In genomic region chr13:108336192-108336591, GRCm38 (mm10) we compare ENCODE assay signal across 30 mouse cellular contexts. TPM values are rescaled to one million over a fixed set of nuclear protein-coding genes. Genes with fewer than 3 reads are reported as not detected.
DNase-seq lines count a peak whose midpoint lies in the region; ATAC-seq and TF ChIP-seq lines count a peak whose summit lies in the region.
"Had no signal": no experiment of that assay in that cellular context is flagged by ENCODE, and none has a peak within 500 bp of the region (broad histone marks: within the 10 kb centered on the region; RNA-seq: fewer than 3 reads in every experiment).

No protein-coding gene starts in this region.

- no peaks in the 10 kb centered on the region for H3K36me3 ChIP-seq in kidney, embryonic 15.5 days
- peaks cover 6 to 28% of the 10 kb centered on the region in 2 experiments for H3K36me3 ChIP-seq in CH12.LX (replicated peaks in 1 of 2; ENCODE audit: control insufficient read depth in 1 of 2, insufficient read depth in 1 of 2, low read length in 1 of 2)
- H3K36me3 ChIP-seq in ES-Bruce4 (ENCODE audit: control insufficient read depth, insufficient read depth, low read length, poor library complexity, severe bottlenecking), result no peaks in the 10 kb centered on the region
- no peaks in the 10 kb centered on the region for H3K36me3 ChIP-seq in midbrain, embryonic 13.5 days
- H3K36me3 ChIP-seq: heart, embryonic 15.5 days; hindbrain, embryonic 13.5 days; intestine, embryonic 15.5 days had no signal

- DNase-seq in kidney, adult 8-10 months, result no peak
- peak; percentile 86 for DNase-seq in CH12.LX (ENCODE audit: extremely low read depth)
- DNase-seq in cerebellum, postnatal 4 days (ENCODE audit: low spot score in 2 of 2), result no peak
- DNase-seq: adrenal gland, postnatal 10 days; adrenal gland, postnatal 36 days; B cell, adult 2 months; cerebellum, adult 2 months; cerebellum, adult 9-11 months; cerebellum, postnatal 25 days; embryo, embryonic 11 days; gastrocnemius, postnatal 10 days; gastrocnemius, postnatal 36 days; heart, postnatal 10 days; heart, postnatal 36 days; kidney, adult 11 months had no signal

- 52% methylated on average over 11 of the region's 11 CpGs for WGBS in kidney, embryonic 15.5 days
- 88% methylated on average over 11 of the region's 11 CpGs for WGBS in midbrain, embryonic 13.5 days

- 0 out of 2 replicates have a peak, but pooled peaks have one; percentile 33 for ATAC-seq in kidney, embryonic 15.5 days (replicated peaks; ENCODE audit: low FRiP score)
- no peak for ATAC-seq in midbrain, embryonic 13.5 days
- ATAC-seq: activated CD4-positive, CD25-positive, alpha-beta regulatory T cell, adult 4 months; forebrain, embryonic 13.5 days; forebrain, embryonic 16.5 days; hindbrain, embryonic 16.5 days; intestine, embryonic 15.5 days had no signal

- in situ Hi-C loops in CH12.LX (cut with MboI; ENCODE audit: low pct_ligation_motif_present, low pct_unique_long_range_greater_than_20kb, low sequenced_read_pairs), result no loop called here

- peak; percentile 50; the same call in 1 of the 2 replicates for TF ChIP-seq EP300 in CH12.LX (IDR thresholded peaks at IDR 0.05; ENCODE audit: low read length)
- no peak for TF ChIP-seq EP300 in ES-Bruce4 (IDR thresholded peaks at IDR 0.05; ENCODE audit: insufficient read depth, low read depth, low read length)

- TF ChIP-seq POLR2A in CH12.LX (IDR thresholded peaks at IDR 0.05; ENCODE audit: low read depth, low read length) (peak; percentile 56; the same call in 1 of the 2 replicates), ES-Bruce4 (IDR thresholded peaks at IDR 0.05; ENCODE audit: insufficient read depth, low read length) (no peak)

- peaks cover 5% of the 10 kb centered on the region; the same call in 1 of the 2 replicates for H3K4me1 ChIP-seq in kidney, embryonic 15.5 days
- H3K4me1 ChIP-seq in CH12.LX (ENCODE audit: control insufficient read depth in 1 of 2, insufficient read depth in 2 of 2) (peaks cover 13 to 57% of the 10 kb centered on the region in 2 experiments), ES-Bruce4 (ENCODE audit: control insufficient read depth, insufficient read depth, low read length) (no peaks in the 10 kb centered on the region)
- no peaks in the 10 kb centered on the region for H3K4me1 ChIP-seq in midbrain, embryonic 13.5 days (replicated peaks)
- H3K4me1 ChIP-seq: forebrain, embryonic 10.5 days; forebrain, embryonic 13.5 days; heart, embryonic 12.5 days; heart, embryonic 15.5 days; hindbrain, embryonic 10.5 days; intestine, embryonic 15.5 days had no signal

- H3K4me3 ChIP-seq in kidney, embryonic 15.5 days (replicated peaks), result no peak overlapping the region
- H3K4me3 ChIP-seq in CH12.LX (replicated peaks in 1 of 3; ENCODE audit: low read depth in 2 of 3, low read length in 2 of 3, poor library complexity in 1 of 3) (peak overlapping the region in 1 of 3 experiments; percentile 26), ES-Bruce4 (ENCODE audit: low read depth, low read length) (peak overlapping the region; percentile 36)
- H3K4me3 ChIP-seq in midbrain, embryonic 13.5 days (replicated peaks), result no peak overlapping the region
- H3K4me3 ChIP-seq: forebrain, embryonic 10.5 days; forebrain, embryonic 13.5 days; heart, embryonic 12.5 days; heart, embryonic 15.5 days; hindbrain, embryonic 10.5 days; hindbrain, embryonic 13.5 days; intestine, embryonic 15.5 days had no signal

- dilution Hi-C loops in CH12.LX (cut with MboI; ENCODE audit: extremely low pct_ligation_motif_present, extremely low pct_unique_long_range_greater_than_20kb, low sequenced_read_pairs), result no loop called here

- no peak for TF ChIP-seq RAD21 in CH12.LX (IDR thresholded peaks at IDR 0.05; ENCODE audit: low read depth, low read length)

- no peaks in the 10 kb centered on the region for H3K27me3 ChIP-seq in kidney, embryonic 15.5 days
- H3K27me3 ChIP-seq in CH12.LX (replicated peaks) (no peaks in the 10 kb centered on the region), ES-Bruce4 (ENCODE audit: control insufficient read depth, insufficient read depth, low read length, poor library complexity, severe bottlenecking) (no peaks in the 10 kb centered on the region)
- H3K27me3 ChIP-seq in midbrain, embryonic 13.5 days, result no peaks in the 10 kb centered on the region
- H3K27me3 ChIP-seq: forebrain, embryonic 13.5 days; heart, embryonic 12.5 days; heart, embryonic 15.5 days; hindbrain, embryonic 13.5 days; intestine, embryonic 15.5 days had no signal

- no peaks in the 10 kb centered on the region for H3K9me3 ChIP-seq in kidney, embryonic 15.5 days (replicated peaks)
- peaks cover 3% of the 10 kb centered on the region for H3K9me3 ChIP-seq in CH12.LX (replicated peaks; ENCODE audit: low read length)
- no peaks in the 10 kb centered on the region for H3K9me3 ChIP-seq in ES-Bruce4 (replicated peaks; ENCODE audit: control insufficient read depth, insufficient read depth, low read length, poor library complexity, severe bottlenecking)
- no peaks in the 10 kb centered on the region for H3K9me3 ChIP-seq in midbrain, embryonic 13.5 days
- H3K9me3 ChIP-seq: forebrain, embryonic 10.5 days; forebrain, embryonic 13.5 days; G1E; heart, embryonic 12.5 days; heart, embryonic 15.5 days; hindbrain, embryonic 10.5 days; hindbrain, embryonic 13.5 days; intestine, embryonic 15.5 days had no signal

- H3K79me2 ChIP-seq in CH12.LX (replicated peaks; ENCODE audit: control insufficient read depth, extremely low read depth, insufficient read depth, poor library complexity, severe bottlenecking), result no peaks in the 10 kb centered on the region; the same call in 1 of the 2 replicates

- H3K9ac ChIP-seq in kidney, embryonic 15.5 days, result no peak overlapping the region
- H3K9ac ChIP-seq in CH12.LX (ENCODE audit: insufficient read depth, low read depth) (no peak overlapping the region), ES-Bruce4 (ENCODE audit: low read depth, poor library complexity, severe bottlenecking) (no peak overlapping the region)
- H3K9ac ChIP-seq in midbrain, embryonic 13.5 days (replicated peaks), result no peak overlapping the region
- H3K9ac ChIP-seq: forebrain, embryonic 13.5 days; heart, embryonic 12.5 days; heart, embryonic 15.5 days; hindbrain, embryonic 13.5 days; intestine, embryonic 15.5 days had no signal

- no peak for TF ChIP-seq CTCF in CH12.LX (conservative IDR thresholded peaks at IDR 0.05 in 1 of 2, IDR thresholded peaks at IDR 0.05 in 1 of 2; ENCODE audit: low read depth in 2 of 2, low read length in 2 of 2)
- no peak for TF ChIP-seq CTCF in ES-Bruce4 (IDR thresholded peaks at IDR 0.05; ENCODE audit: low read depth, low read length)

- H3K27ac ChIP-seq in kidney, embryonic 15.5 days, result no peak overlapping the region
- peak overlapping the region; percentile 60 for H3K27ac ChIP-seq in CH12.LX (ENCODE audit: insufficient read depth, low read depth)
- H3K27ac ChIP-seq in ES-Bruce4 (ENCODE audit: insufficient read depth, low read length), result no peak overlapping the region
- no peak overlapping the region for H3K27ac ChIP-seq in midbrain, embryonic 13.5 days
- H3K27ac ChIP-seq: forebrain, embryonic 10.5 days; forebrain, embryonic 13.5 days; heart, embryonic 15.5 days; hindbrain, embryonic 10.5 days; hindbrain, embryonic 13.5 days; intestine, embryonic 15.5 days had no signal

- no peak overlapping the region for H3K4me2 ChIP-seq in kidney, embryonic 15.5 days
- peak overlapping the region; percentile 30; the same call in 1 of the 2 replicates for H3K4me2 ChIP-seq in CH12.LX (ENCODE audit: insufficient read depth, low read depth, poor library complexity, severe bottlenecking)
- H3K4me2 ChIP-seq in midbrain, embryonic 13.5 days (replicated peaks), result no peak overlapping the region
- H3K4me2 ChIP-seq: forebrain, embryonic 13.5 days; heart, embryonic 12.5 days; heart, embryonic 15.5 days; hindbrain, embryonic 13.5 days; intestine, embryonic 15.5 days had no signal

TF ChIP-seq in CH12.LX, 34 proteins besides CTCF, POLR2A, EP300 and RAD21 (continues in another document):
- TF ChIP-seq NRF1 (IDR thresholded peaks at IDR 0.05; ENCODE audit: low read depth, low read length) (no peak), MXI1 (IDR thresholded peaks at IDR 0.05; ENCODE audit: low read depth, low read length) (no peak), UBTF (IDR thresholded peaks at IDR 0.05; ENCODE audit: low read depth, low read length) (no peak), NELFE (IDR thresholded peaks at IDR 0.05; ENCODE audit: low read depth, low read length) (peak; percentile 42; the same call in 1 of the 2 replicates), JUND (conservative IDR thresholded peaks at IDR 0.05; ENCODE audit: low read depth, low read length) (no peak; the same call in 1 of the 2 replicates), HCFC1 (IDR thresholded peaks at IDR 0.05; ENCODE audit: low read depth, low read length) (no peak), MAZ (IDR thresholded peaks at IDR 0.05; ENCODE audit: low read depth, low read length) (no peak), RCOR1 (conservative IDR thresholded peaks at IDR 0.05; ENCODE audit: low read depth, low read length) (no peak), IRF4 (IDR thresholded peaks at IDR 0.05; ENCODE audit: low read depth, low read length) (0 out of 2 replicates have a peak, but pooled peaks have one; percentile 14), MAX (IDR thresholded peaks at IDR 0.05; ENCODE audit: low read length) (peak; percentile 68), ETS1 (conservative IDR thresholded peaks at IDR 0.05; ENCODE audit: low read depth, low read length) (peak; percentile 82), USF2 (conservative IDR thresholded peaks at IDR 0.05; ENCODE audit: low read depth, low read length) (no peak), MEF2A (IDR thresholded peaks at IDR 0.05; ENCODE audit: borderline replicate concordance, low read depth, low read length) (peak; percentile 39; the same call in 1 of the 2 replicates), CHD1 (IDR thresholded peaks at IDR 0.05; ENCODE audit: low read depth, low read length) (no peak), POLR2AphosphoS2 (IDR thresholded peaks at IDR 0.05; ENCODE audit: low read depth, low read length) (no peak), TBP (conservative IDR thresholded peaks at IDR 0.05; ENCODE audit: low read depth, low read length) (0 out of 2 replicates have a peak, but pooled peaks have one; percentile 19), ZKSCAN1 (IDR thresholded peaks at IDR 0.05; ENCODE audit: borderline replicate concordance, low read depth, low read length) (no peak), MYC (IDR thresholded peaks at IDR 0.05; ENCODE audit: low read depth, low read length) (peak; percentile 72), SMC3 (IDR thresholded peaks at IDR 0.05; ENCODE audit: low read depth, low read length) (no peak), GABPA (IDR thresholded peaks at IDR 0.05; ENCODE audit: insufficient replicate concordance, low read depth, low read length) (no peak)

RNA-seq across cellular contexts. Expression of gene Depdc1b, which starts 20.1 kb away (rescaled TPM):
- 10.7 and 13.7 TPM in 2 replicates for polyA plus RNA-seq in kidney, embryonic 15.5 days (2015; fragmentation: Nextera tagmentation; extraction: Ambion mirVana)
- total RNA-seq in CH12.LX (2012; rRNA removed) (11.1 and 12.8 TPM in 2 replicates), CH12.LX (2014; rRNA removed) (16.3 and 17.8 TPM in 2 replicates)
- polyA plus RNA-seq in CH12.LX (2012; ENCODE audit: insufficient read length, low read depth) (13.8 and 15.7 TPM in 2 replicates), ES-Bruce4 (2011; ENCODE audit: insufficient read depth, insufficient read length, low read depth, missing spikeins) (15.2 and 16.2 TPM in 2 replicates)
- 5.7 TPM in 2 replicates for polyA plus RNA-seq in midbrain, embryonic 13.5 days (2015; fragmentation: Nextera tagmentation; extraction: Ambion mirVana)
- total RNA-seq: gastrocnemius, adult 18-20 months had no signal
